Mouse (Mus musculus) lung, postnatal 25 days (tissue): ENCODE results near the gene Ninj1.

Source experiments
- DNase-seq: peaks from one replicate; pipeline ENCODE4 v3.0.0; 2022; ENCODE audit warnings: low spot score

The Ninj1 gene

DNA sequence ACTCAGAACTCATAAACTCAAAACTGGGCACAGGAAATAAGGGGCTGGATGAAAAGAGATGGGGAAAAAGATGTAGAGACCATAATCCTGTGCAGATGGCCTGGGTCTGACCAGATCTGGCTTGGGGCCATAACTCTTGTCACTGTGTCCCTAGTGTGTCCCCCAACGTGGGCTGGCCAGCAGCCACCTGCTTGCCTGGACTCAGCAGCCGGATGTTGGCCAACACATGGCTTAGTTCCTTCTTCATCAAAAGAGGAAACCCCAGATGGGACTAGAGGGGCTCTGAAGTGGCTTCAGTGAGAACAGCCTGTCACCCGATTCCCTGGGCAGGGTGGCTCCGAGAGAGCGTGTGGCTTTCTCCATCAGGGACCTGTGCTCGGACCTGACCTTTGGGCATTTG is 9.5 kb downstream of the Ninj1 start:
- DNase-seq: no peak

DNA sequence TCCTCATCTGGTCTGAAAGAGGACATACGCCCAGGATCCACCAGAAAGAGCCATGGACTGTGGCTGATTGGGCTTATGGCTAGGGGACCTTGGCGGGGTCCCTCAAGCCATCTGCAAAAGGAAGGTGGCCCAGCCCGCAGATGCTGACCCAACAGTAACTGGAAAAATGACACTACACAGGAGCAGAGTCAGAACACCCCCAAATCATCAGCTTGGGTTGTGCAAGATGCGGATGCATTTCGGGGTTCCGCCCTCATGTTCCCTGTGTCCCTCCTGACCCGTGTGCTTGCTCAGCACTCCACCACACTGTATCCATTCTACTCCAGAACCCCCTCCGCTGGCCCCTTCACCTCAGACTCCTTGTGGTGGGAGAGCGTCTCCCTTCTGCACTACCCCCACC is 11.4 kb downstream of the Ninj1 start:
- DNase-seq: no peak

- DNase-seq: no peak
These were observed 12.6 kb downstream of the Ninj1 start for GRCm38 (mm10) chr13:49199891-49200290.

- DNase-seq: no peak
These were observed 13.4 kb downstream of the Ninj1 start for GRCm38 (mm10) chr13:49200688-49201087.

DNA sequence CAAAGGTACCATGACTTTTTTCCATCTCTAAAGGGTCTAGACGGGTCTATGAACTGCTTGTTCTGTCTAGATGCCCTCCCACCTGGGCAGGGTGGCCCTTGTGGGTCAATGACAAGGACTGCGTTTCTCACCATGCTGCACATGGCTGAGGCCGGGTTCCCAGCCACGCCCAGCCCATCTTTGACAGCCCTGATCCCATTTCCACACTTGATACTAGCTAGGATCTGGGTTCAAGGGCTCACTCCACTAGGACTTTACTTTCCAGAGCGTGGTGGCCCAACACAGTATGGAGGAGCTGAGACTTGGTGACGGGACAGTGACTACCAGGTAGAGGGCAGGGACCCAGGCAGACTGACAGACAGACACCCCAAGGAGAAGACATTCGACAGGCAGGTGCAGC is 15.3 kb downstream of the Ninj1 start:
- no peak for DNase-seq

GRCm38 (mm10) chr13:49205381-49205998 is 18.2 kb downstream of the Ninj1 start:
- peak; percentile 77 for DNase-seq

DNA sequence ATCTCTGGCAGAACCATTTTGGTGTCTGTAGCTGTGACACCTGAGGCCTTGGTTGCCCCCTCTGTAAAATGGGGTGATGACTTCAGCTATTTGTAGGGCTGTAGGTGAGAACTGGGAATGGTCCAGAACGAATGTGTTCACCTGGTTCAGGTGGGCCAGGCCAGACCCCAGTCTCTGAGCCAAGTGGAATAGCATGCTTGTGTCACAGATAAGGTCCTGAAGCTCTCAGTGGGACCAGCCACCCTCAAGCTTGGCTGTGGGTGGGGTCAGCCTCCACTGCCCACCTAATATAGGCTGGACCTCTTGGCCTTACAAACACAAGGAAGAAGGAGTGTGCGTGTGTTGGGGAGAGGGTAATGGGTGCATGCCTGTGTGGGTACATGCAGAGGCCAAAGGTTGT is 19.1 kb downstream of the Ninj1 start:
- DNase-seq: no peak

- DNase-seq: no peak
These were observed 22.0 kb downstream of the Ninj1 start for GRCm38 (mm10) chr13:49209306-49209705.

- DNase-seq: no peak
These were observed 25.6 kb downstream of the Ninj1 start for GRCm38 (mm10) chr13:49212711-49213500.

GRCm38 (mm10) chr13:49213531-49213932 is 26.2 kb downstream of the Ninj1 start:
- DNase-seq: peak; percentile 69

GRCm38 (mm10) chr13:49214454-49214853 is 27.2 kb downstream of the Ninj1 start:
- no peak for DNase-seq

GRCm38 (mm10) chr13:49215128-49215503 is 27.8 kb downstream of the Ninj1 start:
- no peak for DNase-seq

DNA sequence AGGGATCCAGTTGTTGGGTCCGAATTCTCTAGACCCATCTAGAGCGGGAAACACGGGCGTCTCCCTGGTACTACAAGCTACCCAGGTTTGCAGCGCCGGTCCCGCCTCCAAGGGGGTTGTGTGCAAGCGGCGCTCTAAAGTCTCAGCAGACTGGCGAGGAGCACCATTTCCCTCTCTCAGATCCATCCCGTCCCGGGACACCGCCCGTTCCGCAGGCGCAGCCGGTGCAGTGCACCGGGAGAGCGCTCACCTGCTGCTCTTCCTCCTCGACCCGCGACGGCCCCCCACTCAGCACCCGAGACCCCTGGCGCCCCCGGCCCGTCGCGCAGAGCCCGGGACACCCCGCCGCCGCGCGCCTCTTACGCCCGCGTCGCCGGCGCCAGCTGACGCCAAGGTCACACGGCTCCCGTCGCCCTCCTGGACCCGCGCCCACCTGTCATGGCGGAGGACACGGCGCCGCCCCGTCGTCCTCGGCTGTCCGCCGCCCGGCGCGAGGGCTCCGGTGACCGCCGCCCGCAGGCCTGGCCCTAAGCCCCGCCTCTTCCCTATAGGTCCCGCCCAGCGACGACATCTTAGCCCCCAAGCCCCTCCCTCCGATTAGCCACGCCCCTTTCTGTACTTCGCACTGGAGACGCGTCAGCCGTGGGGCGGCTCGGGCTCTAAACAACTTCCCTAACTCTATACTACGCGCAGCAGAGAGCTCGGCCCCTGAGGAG is 28.4 kb downstream of the Ninj1 start, which contains the start of gene Card19:
Card19 (minus strand) TSS at position 534 of the 716 bp plus-strand sequence.
- DNase-seq: peak; percentile 98

DNA sequence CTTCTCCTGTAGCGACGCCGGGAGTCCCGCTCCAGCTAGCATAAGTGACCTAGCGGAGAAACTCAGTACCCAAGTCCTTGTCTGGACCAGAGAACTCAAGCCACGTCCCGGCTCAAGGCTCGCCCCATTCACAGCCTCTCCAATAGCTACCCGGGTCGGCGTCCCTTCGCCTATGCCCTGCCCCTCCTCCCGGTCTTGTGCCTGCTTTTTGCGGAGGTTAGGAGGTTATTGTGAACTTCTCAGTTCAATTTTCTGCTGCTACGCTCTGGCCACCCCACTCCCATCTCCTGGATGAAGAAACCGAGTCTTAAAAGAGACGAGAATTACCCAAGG is 28.9 kb downstream of the Ninj1 start:
- no peak for DNase-seq

GRCm38 (mm10) chr13:49216808-49217561 is 29.7 kb downstream of the Ninj1 start:
- DNase-seq: no peak

GRCm38 (mm10) chr13:49218651-49219050 is 31.4 kb downstream of the Ninj1 start:
- DNase-seq: no peak

- no peak for DNase-seq
These were observed 32.1 kb downstream of the Ninj1 start for GRCm38 (mm10) chr13:49219367-49219766.

GRCm38 (mm10) chr13:49220912-49221311 is 33.6 kb downstream of the Ninj1 start:
- DNase-seq: no peak

DNA sequence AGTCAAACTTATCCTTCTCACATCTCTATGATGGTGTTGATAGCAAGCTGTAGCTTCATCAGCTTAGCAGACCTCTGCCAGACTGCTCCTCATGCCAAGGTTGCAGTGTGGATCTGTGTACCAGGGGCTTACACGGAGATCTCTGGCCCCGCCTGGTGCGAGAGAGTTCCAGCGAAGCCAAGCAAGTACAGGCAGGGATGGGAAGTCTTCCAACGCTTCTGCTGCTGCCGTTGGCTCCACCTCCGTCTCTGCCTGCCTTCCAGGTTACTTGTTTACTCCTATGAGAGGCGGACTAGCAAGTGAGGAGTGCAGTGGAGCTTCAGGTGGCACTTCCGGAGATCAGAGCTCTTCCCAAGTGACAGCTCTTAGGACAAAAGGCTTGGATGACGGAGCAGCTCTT is 37.0 kb downstream of the Ninj1 start:
- DNase-seq: no peak

DNA sequence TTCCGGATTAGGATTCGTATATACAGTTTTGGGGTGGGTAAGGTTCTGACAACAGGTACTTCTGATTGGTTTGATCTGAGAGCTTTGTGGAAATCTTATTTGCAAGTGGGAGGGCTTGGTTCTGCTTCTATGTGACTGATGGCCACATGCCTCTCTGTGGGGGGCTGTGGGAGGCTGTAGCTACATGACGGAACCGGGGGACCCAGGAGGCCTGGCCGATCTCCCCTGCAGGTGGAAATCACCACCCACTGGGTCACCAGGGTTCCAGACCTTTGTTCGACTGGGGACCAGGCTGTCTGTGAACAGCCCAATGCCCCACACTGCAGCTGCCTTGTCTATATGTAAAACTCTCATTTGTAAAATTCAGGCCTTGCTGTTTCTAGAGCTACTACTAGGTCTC is 37.4 kb downstream of the Ninj1 start:
- DNase-seq: no peak

- DNase-seq: no peak
These were observed 37.9 kb downstream of the Ninj1 start for GRCm38 (mm10) chr13:49225159-49225558.

DNA sequence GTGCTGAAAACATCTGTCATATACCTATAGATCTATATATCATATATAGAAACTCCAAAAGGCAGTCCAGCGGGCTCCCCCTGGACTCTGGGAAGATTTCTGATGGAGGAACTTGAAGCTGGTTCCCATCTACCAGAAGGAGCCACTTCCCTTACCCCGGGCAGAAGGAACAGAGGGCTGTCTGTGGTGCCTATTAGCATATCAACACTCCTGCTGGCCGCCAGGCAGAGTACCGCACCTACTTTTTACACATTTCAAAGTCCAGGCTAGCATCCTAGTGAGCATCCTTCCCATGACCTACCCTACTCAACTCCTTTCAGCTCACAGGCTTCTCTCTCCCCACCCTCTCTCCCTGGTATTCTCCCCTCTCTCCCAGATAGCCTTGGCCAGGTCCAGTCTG is 38.3 kb downstream of the Ninj1 start:
- no peak for DNase-seq
